Mouse (Mus musculus) forebrain, embryonic 14.5 days (tissue): ENCODE results near the gene Rab4b. TPM values are rescaled to one million over a fixed set of nuclear protein-coding genes. Genes with fewer than 3 reads are reported as not detected.

Source experiments
- ATAC-seq: fragments of 200-750 bp; cut with Nextera tagmentation; 2 replicates; pipeline ENCODE4 v1.8.0; 2017; ENCODE audit warnings: mild to moderate bottlenecking, moderate library complexity
- DNase-seq: peaks from one replicate; pipeline ENCODE4 v3.0.0-alpha.2; 2015; ENCODE audit warnings: low spot score
- H3K27ac ChIP-seq: fragments of 300-500 bp; sonication (generic); 2 replicates; pipeline ENCODE4 v1.5.1; 2014; ENCODE audit warnings: low read depth, mild to moderate bottlenecking, control low read depth, low read length, moderate library complexity
- H3K27me3 ChIP-seq: fragments of 300-500 bp; sonication (generic); replicated peaks from 2 replicates; pipeline ENCODE4 v1.6.1; 2014; ENCODE audit warnings: low read length, control low read depth, mixed read lengths; ENCODE audit not compliant: control insufficient read depth, insufficient read depth
- H3K36me3 ChIP-seq: fragments of 300-500 bp; sonication (generic); 2 replicates; pipeline ENCODE4 v1.6.1; 2014; ENCODE audit warnings: low read length, control low read depth; ENCODE audit not compliant: control insufficient read depth, insufficient read depth
- H3K4me1 ChIP-seq: fragments of 300-500 bp; sonication (generic); 2 replicates; pipeline ENCODE4 v1.6.1; 2014; ENCODE audit warnings: antibody characterized with exemption, low read length, control low read depth; ENCODE audit not compliant: control insufficient read depth, insufficient read depth
- H3K4me2 ChIP-seq: fragments of 300-500 bp; sonication (generic); 2 replicates; pipeline ENCODE4 v1.6.1; 2014; ENCODE audit warnings: mild to moderate bottlenecking, control low read depth, low read length
- H3K4me3 ChIP-seq: fragments of 300-500 bp; sonication (generic); 2 replicates; pipeline ENCODE4 v1.5.1; 2014; ENCODE audit warnings: low read depth, low read length, control low read depth
- H3K9ac ChIP-seq: fragments of 300-500 bp; sonication (generic); 2 replicates; pipeline ENCODE4 v1.6.1; 2014; ENCODE audit warnings: mild to moderate bottlenecking, low read length, control low read depth, moderate library complexity
- H3K9me3 ChIP-seq: fragments of 300-500 bp; sonication (generic); replicated peaks from 2 replicates; pipeline ENCODE4 v1.6.1; 2016; ENCODE audit warnings: low read length, control low read depth, mixed read lengths; ENCODE audit not compliant: control insufficient read depth
- WGBS: fragments of 180-500 bp; shearing (Covaris S2); extraction: QIAGEN DNeasy Blood & Tissue Kit; methylation state at CpG from one replicate; pipeline ENCODE4 v1.1.7; 2014; 5-methylcytosine and 5-hydroxymethylcytosine counted together
- polyA plus RNA-seq: library from polyadenylated mRNA; unstranded; fragments of >200 nt; fragmentation: Nextera tagmentation; extraction: Ambion mirVana; gene quantifications from 2 replicates; pipeline ENCODE4 v1.2.1, GENCODE M21; 2014

The Rab4b gene
- 69.8 and 75.8 TPM in 2 replicates for polyA plus RNA-seq

- Histone ChIP-seq H3K27me3 (no peaks in the 10 kb centered on the region), H3K4me3 (peak within 1 kb of the TSS; percentile 61), H3K4me1 (peaks cover 4% of the 10 kb centered on the region; the same call in 1 of the 2 replicates), H3K4me2 (peak within 1 kb of the TSS; percentile 49), H3K9ac (peak within 1 kb of the TSS; percentile 60), H3K9me3 (no peaks in the 10 kb centered on the region), H3K27ac (peak within 1 kb of the TSS; percentile 88), H3K36me3 (peaks cover 19% of the 10 kb centered on the region)
- ATAC-seq (peak; percentile 99), DNase-seq (peak; percentile 99)
- 0% methylated on average over 52 of the region's 53 CpGs for WGBS
Observed at GRCm38 (mm10) chr7:27178324-27179216, at the start of gene Rab4b. Gene Rab4b (minus strand): TSS chr7:27178896.

GRCm38 (mm10) chr7:27228281-27228821 lies 49.7 kb upstream of the Rab4b start, which contains the start of gene Itpkc:
Gene Itpkc (minus strand): TSS chr7:27228661.
- peak within 1 kb of the TSS; percentile 79 for H3K9ac ChIP-seq
- no peaks in the 10 kb centered on the region for H3K36me3 ChIP-seq
- peak within 1 kb of the TSS; percentile 66 for H3K4me3 ChIP-seq
- peaks cover 38% of the 10 kb centered on the region for H3K4me1 ChIP-seq
- DNase-seq = peak; percentile 98
- no peaks in the 10 kb centered on the region for H3K9me3 ChIP-seq
- ATAC-seq = peak; percentile 84
- WGBS = 0% methylated on average over 45 of the region's 49 CpGs
- H3K27ac ChIP-seq = peak within 1 kb of the TSS; percentile 70
- peak within 1 kb of the TSS; percentile 92 for H3K4me2 ChIP-seq
- H3K27me3 ChIP-seq = no peaks in the 10 kb centered on the region

- peak overlapping the region; percentile 66 for H3K4me3 ChIP-seq
- peaks cover 37% of the 10 kb centered on the region for H3K4me1 ChIP-seq
- H3K36me3 ChIP-seq = no peaks in the 10 kb centered on the region
- H3K9ac ChIP-seq = peak overlapping the region; percentile 79
- H3K4me2 ChIP-seq = peak overlapping the region; percentile 92
- H3K9me3 ChIP-seq = no peaks in the 10 kb centered on the region
- 2% methylated on average over 10 of the region's 10 CpGs for WGBS
- H3K27me3 ChIP-seq = no peaks in the 10 kb centered on the region
- no peak for ATAC-seq
- peak overlapping the region; percentile 70; the same call in 1 of the 2 replicates for H3K27ac ChIP-seq
- no peak for DNase-seq
Observed at GRCm38 (mm10) chr7:27227676-27228075, 49.0 kb upstream of the Rab4b start.

- no peak for ATAC-seq
- WGBS = 29% methylated on average over 9 of the region's 9 CpGs
Observed at GRCm38 (mm10) chr7:27227276-27227675, 48.6 kb upstream of the Rab4b start.

GRCm38 (mm10) chr7:27224877-27225575 lies 46.3 kb upstream of the Rab4b start:
- H3K27ac ChIP-seq = no peak overlapping the region
- peak overlapping the region; percentile 92 for H3K4me2 ChIP-seq
- ATAC-seq = no peak
- peak overlapping the region; percentile 79 for H3K9ac ChIP-seq
- H3K36me3 ChIP-seq = no peaks in the 10 kb centered on the region; the same call in 1 of the 2 replicates
- no peak overlapping the region for H3K4me3 ChIP-seq
- no peak for DNase-seq
- H3K27me3 ChIP-seq = no peaks in the 10 kb centered on the region
- H3K4me1 ChIP-seq = peaks cover 37% of the 10 kb centered on the region
- 78% methylated on average over 11 of the region's 11 CpGs for whole genome bisulfite sequencing
- no peaks in the 10 kb centered on the region for H3K9me3 ChIP-seq

More at GRCm38 (mm10) chr7:27227276-27227675, 48.6 kb upstream of the Rab4b start:
- peaks cover 37% of the 10 kb centered on the region for H3K4me1 ChIP-seq
- DNase-seq = no peak
- no peak overlapping the region for H3K27ac ChIP-seq
- H3K9me3 ChIP-seq = no peaks in the 10 kb centered on the region
- no peaks in the 10 kb centered on the region for H3K27me3 ChIP-seq
- peak overlapping the region; percentile 92 for H3K4me2 ChIP-seq
- peak overlapping the region; percentile 79 for H3K9ac ChIP-seq
- no peaks in the 10 kb centered on the region for H3K36me3 ChIP-seq
- H3K4me3 ChIP-seq = peak overlapping the region; percentile 66

GRCm38 (mm10) chr7:27222538-27222937 lies 43.8 kb upstream of the Rab4b start:
- no peak for ATAC-seq
- H3K4me3 ChIP-seq = no peak overlapping the region
- peaks cover 16% of the 10 kb centered on the region for H3K36me3 ChIP-seq
- peaks cover 33% of the 10 kb centered on the region for H3K4me1 ChIP-seq
- 93% methylated on average over 1 of the region's 1 CpGs for WGBS
- H3K4me2 ChIP-seq = no peak overlapping the region
- no peaks in the 10 kb centered on the region for H3K9me3 ChIP-seq
- no peak overlapping the region for H3K27ac ChIP-seq
- DNase-seq = no peak
- no peaks in the 10 kb centered on the region for H3K27me3 ChIP-seq
- H3K9ac ChIP-seq = no peak overlapping the region

GRCm38 (mm10) chr7:27221939-27222338 lies 43.2 kb upstream of the Rab4b start:
- H3K27ac ChIP-seq = no peak overlapping the region
- DNase-seq = no peak
- ATAC-seq = no peak
- H3K27me3 ChIP-seq = no peaks in the 10 kb centered on the region
- H3K4me1 ChIP-seq = peaks cover 27% of the 10 kb centered on the region
- WGBS = 86% methylated on average over 6 of the region's 6 CpGs
- no peak overlapping the region for H3K4me2 ChIP-seq
- no peak overlapping the region for H3K4me3 ChIP-seq
- peaks cover 17% of the 10 kb centered on the region for H3K36me3 ChIP-seq
- no peaks in the 10 kb centered on the region for H3K9me3 ChIP-seq
- H3K9ac ChIP-seq = no peak overlapping the region

GRCm38 (mm10) chr7:27219937-27220336 lies 41.2 kb upstream of the Rab4b start:
- ATAC-seq (no peak), DNase-seq (no peak)
- Histone ChIP-seq H3K4me1 (peaks cover 7% of the 10 kb centered on the region), H3K9ac (no peak overlapping the region), H3K36me3 (peaks cover 37% of the 10 kb centered on the region), H3K27me3 (no peaks in the 10 kb centered on the region), H3K4me2 (no peak overlapping the region), H3K9me3 (no peaks in the 10 kb centered on the region), H3K4me3 (no peak overlapping the region), H3K27ac (no peak overlapping the region)
- WGBS = 89% methylated on average over 11 of the region's 11 CpGs
